Mouse (Mus musculus): ENCODE results near the gene Olfr524.

GRCm38 (mm10) chr7:140184206-140184605 lies 21.6 kb downstream of the Olfr524 start:
- no peak for TF ChIP-seq POLR2A (IDR thresholded peaks at IDR 0.05; ENCODE audit: extremely low read depth, insufficient read depth, low read length)
- no peak for TF ChIP-seq CTCF (IDR thresholded peaks at IDR 0.05; ENCODE audit: extremely low read depth, insufficient read depth, low read length)
